Mouse (Mus musculus) forebrain, embryonic 13.5 days (tissue): ENCODE measurements around the gene Mafg. TPM values are rescaled to one million over a fixed set of nuclear protein-coding genes. Genes with fewer than 3 reads are reported as not detected.

Source experiments
- ATAC-seq: fragments of 200-750 bp; cut with Nextera tagmentation; 2 replicates; pipeline ENCODE4 v1.8.0; 2017
- H3K27ac ChIP-seq: fragments of 300-500 bp; sonication (generic); 2 replicates; pipeline ENCODE4 v1.5.1; 2015; ENCODE audit warnings: inconsistent platforms, mild to moderate bottlenecking, moderate library complexity
- H3K27me3 ChIP-seq: fragments of 300-500 bp; sonication (generic); 2 replicates; pipeline ENCODE4 v1.6.1; 2015; ENCODE audit warnings: mild to moderate bottlenecking, inconsistent platforms
- H3K36me3 ChIP-seq: fragments of 300-500 bp; sonication (generic); 2 replicates; pipeline ENCODE4 v1.6.1; 2015; ENCODE audit warnings: mild to moderate bottlenecking, inconsistent platforms; ENCODE audit not compliant: poor library complexity, severe bottlenecking
- H3K4me1 ChIP-seq: fragments of 300-500 bp; sonication (generic); 2 replicates; pipeline ENCODE4 v1.6.1; 2015; ENCODE audit warnings: inconsistent platforms
- H3K4me2 ChIP-seq: fragments of 300-500 bp; sonication (generic); 2 replicates; pipeline ENCODE4 v1.6.1; 2015; ENCODE audit warnings: inconsistent platforms, mild to moderate bottlenecking, moderate library complexity
- H3K4me3 ChIP-seq: fragments of 300-500 bp; sonication (generic); 2 replicates; pipeline ENCODE4 v1.5.1; 2015; ENCODE audit warnings: mild to moderate bottlenecking, inconsistent platforms
- H3K9ac ChIP-seq: fragments of 300-500 bp; sonication (generic); 2 replicates; pipeline ENCODE4 v1.6.1; 2015; ENCODE audit warnings: mild to moderate bottlenecking, inconsistent platforms
- H3K9me3 ChIP-seq: fragments of 300-500 bp; sonication (generic); replicated peaks from 2 replicates; pipeline ENCODE4 v1.6.1; 2016; ENCODE audit warnings: inconsistent platforms
- WGBS: fragments of 180-500 bp; shearing (Covaris S2); methylation state at CpG from one replicate; pipeline ENCODE4 v1.1.7; 2015; 5-methylcytosine and 5-hydroxymethylcytosine counted together
- polyA plus RNA-seq: library from polyadenylated mRNA; unstranded; fragments of >200 nt; fragmentation: Nextera tagmentation; extraction: Ambion mirVana; gene quantifications from 2 replicates; pipeline ENCODE4 v1.2.1, GENCODE M21; 2015

Mafg gene
- polyA plus RNA-seq, 1 experiment from 2014 or later: 24.1 TPM

DNA sequence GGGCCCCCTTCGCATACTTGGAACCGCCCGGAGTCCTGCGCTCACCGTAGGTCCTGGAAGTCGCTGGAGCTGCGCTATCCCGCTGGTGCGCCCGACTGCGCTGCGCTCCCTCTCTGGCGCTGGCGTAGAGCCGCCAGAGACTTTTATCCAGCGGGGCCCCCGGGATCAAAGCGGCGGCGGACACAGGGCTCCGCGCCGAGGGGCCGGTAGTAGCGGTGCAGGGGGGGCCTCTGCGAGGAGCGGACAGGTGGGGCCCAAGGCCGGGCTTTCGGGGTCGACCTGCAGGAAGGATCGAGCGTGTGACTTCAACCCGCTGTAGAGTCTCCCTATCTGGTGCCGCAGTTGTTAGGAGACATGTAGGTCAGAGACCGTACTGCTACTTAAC, 27.7 kb upstream of the Mafg start, which contains the start of gene Notum:
Gene Notum (minus strand): TSS at position 100 of the 385 bp plus-strand sequence.
- H3K4me1 ChIP-seq: peaks cover 21% of the 10 kb centered on the region
- H3K4me3 ChIP-seq: peak within 1 kb of the TSS; percentile 40
- WGBS: under 1% methylated on average over 35 of the region's 35 CpGs
- H3K9ac ChIP-seq: peak within 1 kb of the TSS; percentile 30; the same call in 1 of the 2 replicates
- H3K9me3 ChIP-seq: no peaks in the 10 kb centered on the region
- no peak for ATAC-seq
- peaks cover 86% of the 10 kb centered on the region for H3K27me3 ChIP-seq
- H3K36me3 ChIP-seq: no peaks in the 10 kb centered on the region
- H3K27ac ChIP-seq: no peak within 1 kb of the TSS
- peak within 1 kb of the TSS; percentile 64 for H3K4me2 ChIP-seq

DNA sequence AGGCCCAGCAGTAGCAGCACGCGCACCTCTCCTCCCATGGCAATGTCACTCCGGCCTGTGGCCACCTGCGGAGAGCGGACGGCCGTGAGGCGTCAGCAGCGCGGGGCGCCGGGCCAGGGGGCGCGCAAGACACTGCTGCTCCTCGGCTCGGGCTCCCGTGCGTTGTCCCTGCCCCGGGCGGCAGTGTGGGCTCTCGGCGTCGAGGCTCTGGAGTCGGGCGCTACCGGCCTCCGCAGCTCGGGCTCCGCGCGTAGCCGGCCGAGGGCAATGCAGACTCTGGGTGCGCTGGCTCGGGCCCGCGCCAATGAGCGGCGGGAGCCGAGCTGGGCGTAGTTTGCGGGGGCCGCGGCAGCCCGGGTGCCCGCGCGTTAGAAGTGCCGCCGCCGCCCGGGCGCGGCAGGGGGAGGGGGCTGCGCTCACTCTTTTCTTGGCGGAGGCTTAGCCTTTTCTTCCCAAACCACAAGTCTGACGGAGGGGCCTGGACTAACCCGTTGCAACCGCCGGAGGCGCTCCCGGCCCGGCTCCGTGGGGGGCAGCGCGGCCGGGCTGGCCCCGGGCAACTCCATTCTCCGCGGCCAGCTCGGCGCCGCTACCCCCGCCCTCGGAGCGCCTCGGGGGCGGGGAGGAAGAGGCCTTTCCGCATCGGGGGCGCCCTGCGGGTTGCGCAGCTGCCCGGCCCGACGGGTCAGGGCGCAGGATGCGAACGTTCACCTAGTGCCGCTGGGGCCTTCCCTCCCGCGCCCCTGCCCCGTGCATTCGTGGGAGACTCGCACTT, 27.1 kb upstream of the Mafg start:
- peak; percentile 57 for ATAC-seq
- H3K4me1 ChIP-seq: peaks cover 21% of the 10 kb centered on the region
- H3K27me3 ChIP-seq: peaks cover 91% of the 10 kb centered on the region
- peak overlapping the region; percentile 64 for H3K4me2 ChIP-seq
- H3K4me3 ChIP-seq: peak overlapping the region; percentile 40
- under 1% methylated on average over 71 of the region's 95 CpGs for WGBS
- H3K36me3 ChIP-seq: no peaks in the 10 kb centered on the region
- H3K9ac ChIP-seq: peak overlapping the region; percentile 30; the same call in 1 of the 2 replicates
- H3K9me3 ChIP-seq: no peaks in the 10 kb centered on the region
- no peak overlapping the region for H3K27ac ChIP-seq

DNA sequence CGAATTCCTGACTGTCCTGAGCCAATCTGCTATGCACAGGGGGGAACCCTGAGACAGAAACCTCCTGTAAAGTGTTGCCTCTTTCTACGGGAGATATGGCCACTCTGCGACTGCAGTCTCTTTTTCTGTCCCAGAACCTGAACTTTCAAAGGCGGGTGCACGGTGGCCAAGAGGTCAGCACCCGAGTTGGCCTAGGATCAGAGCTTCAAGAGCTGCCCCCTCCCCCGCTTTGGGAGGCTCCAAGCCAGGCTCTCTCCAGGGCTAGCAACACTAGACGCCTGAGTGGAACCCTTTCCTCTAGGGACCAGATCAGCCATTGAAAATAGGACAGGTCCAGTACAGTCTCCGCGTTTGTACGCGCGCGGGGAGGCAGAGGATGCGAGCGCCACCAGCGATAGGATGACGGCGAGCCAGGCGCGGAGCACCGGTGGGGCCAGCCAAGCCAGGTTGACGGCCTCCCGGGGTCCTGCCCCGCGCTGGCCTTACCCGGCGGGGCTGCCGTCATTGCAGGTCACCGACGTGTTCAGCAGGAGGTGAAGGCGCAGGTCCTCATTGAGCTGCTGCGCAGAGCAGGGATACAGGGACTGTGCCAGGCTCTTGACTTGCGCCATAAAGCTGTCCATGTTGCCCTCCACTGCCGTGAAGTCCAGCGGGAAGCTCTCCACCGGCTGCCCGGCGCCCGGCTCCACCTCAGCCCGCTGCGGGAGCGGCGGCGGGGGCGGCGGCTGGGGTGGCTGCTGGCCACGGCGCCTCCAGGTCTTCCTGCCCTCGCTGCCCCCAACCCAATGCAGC, 26.3 kb upstream of the Mafg start:
- Histone ChIP-seq H3K4me3 (peak overlapping the region; percentile 40), H3K4me1 (peaks cover 21% of the 10 kb centered on the region), H3K4me2 (peak overlapping the region; percentile 64), H3K9ac (peak overlapping the region; percentile 30; the same call in 1 of the 2 replicates), H3K9me3 (no peaks in the 10 kb centered on the region), H3K27ac (no peak overlapping the region), H3K36me3 (no peaks in the 10 kb centered on the region), H3K27me3 (peaks cover 90% of the 10 kb centered on the region)
- ATAC-seq: no peak
- 1% methylated on average over 46 of the region's 50 CpGs for WGBS

DNA sequence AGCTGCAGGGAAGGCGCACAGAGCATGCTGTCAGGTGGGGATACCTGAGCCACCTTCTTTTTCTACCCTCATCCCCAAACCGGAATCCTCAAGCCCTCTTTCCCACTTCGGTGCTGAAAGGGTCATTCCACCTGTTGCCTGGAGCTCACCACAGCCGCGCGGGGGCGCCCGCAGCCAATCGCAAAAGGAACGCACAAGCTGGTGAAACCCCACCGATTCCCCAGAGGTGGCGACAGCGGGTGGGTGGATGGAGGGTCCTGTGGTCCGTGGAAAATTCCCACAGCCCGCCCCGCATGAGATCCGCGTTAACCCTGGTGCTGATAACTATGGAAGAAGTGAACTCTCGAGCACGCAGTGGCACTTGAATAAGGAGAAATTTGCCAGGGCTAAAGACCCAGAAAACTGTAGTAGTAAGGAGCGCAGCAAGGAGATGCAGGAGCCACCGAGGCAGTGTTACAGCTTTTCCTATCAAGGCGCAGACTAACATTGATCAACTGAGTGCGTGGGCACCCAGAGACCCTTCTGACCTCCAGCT, 25.5 kb upstream of the Mafg start:
- no peak for ATAC-seq
- Histone ChIP-seq H3K27me3 (peaks cover 87% of the 10 kb centered on the region), H3K27ac (no peak overlapping the region), H3K4me1 (peaks cover 21% of the 10 kb centered on the region), H3K9me3 (no peaks in the 10 kb centered on the region), H3K4me3 (no peak overlapping the region), H3K36me3 (no peaks in the 10 kb centered on the region), H3K4me2 (peak overlapping the region; percentile 27; the same call in 1 of the 2 replicates), H3K9ac (no peak overlapping the region)
- WGBS: 4% methylated on average over 24 of the region's 24 CpGs

DNA sequence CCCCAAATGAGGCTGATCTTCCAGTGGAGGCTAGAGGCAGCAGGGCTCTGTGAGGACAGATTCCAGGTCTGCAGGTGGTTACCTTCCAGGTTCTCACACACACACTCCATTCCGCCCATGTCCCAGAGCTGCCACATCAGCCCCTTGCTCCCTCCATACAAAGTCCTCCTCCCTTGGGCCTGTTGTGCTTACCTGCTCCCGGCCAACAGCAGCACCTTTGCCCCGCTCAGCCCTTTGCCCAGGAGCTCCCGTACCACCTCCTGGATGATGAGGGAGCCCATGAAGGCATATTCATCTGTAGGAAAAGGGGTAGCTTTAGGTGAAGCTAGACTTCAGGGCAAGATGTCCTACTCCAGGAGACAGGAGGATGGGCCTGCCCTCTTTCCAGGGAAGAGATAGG, 23.9 kb upstream of the Mafg start:
- H3K27me3 ChIP-seq: peaks cover 71% of the 10 kb centered on the region
- H3K27ac ChIP-seq: no peak overlapping the region
- no peaks in the 10 kb centered on the region for H3K9me3 ChIP-seq
- H3K4me3 ChIP-seq: no peak overlapping the region
- WGBS: 89% methylated on average over 4 of the region's 4 CpGs
- no peak for ATAC-seq
- H3K4me2 ChIP-seq: no peak overlapping the region
- H3K4me1 ChIP-seq: peaks cover 21% of the 10 kb centered on the region
- no peaks in the 10 kb centered on the region for H3K36me3 ChIP-seq
- H3K9ac ChIP-seq: no peak overlapping the region

DNA sequence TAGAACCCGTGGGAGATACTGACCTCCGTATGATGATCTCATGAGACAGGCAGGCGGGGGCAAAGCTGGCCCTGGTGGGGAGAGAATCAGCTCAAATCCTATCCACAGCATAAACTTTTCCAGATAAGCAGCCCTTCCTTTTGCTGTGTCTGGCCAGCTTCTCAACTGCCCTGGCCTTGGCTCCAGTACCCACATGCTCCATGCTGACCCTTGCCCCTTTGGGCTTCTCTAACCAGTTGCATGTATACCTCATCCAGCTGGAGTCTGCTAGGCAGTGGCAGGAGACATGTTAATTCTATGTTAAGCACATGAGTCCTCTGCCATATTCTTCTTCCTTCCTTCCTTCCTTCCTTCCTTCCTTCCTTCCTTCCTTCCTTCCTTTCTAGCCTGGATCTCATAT, 21.3 kb upstream of the Mafg start:
- Histone ChIP-seq H3K36me3 (no peaks in the 10 kb centered on the region), H3K4me3 (no peak overlapping the region), H3K4me2 (no peak overlapping the region), H3K27ac (no peak overlapping the region), H3K9ac (no peak overlapping the region), H3K9me3 (no peaks in the 10 kb centered on the region), H3K27me3 (peaks cover 45% of the 10 kb centered on the region), H3K4me1 (peaks cover 4% of the 10 kb centered on the region)
- WGBS: 83% methylated on average over 3 of the region's 3 CpGs
- ATAC-seq: no peak

DNA sequence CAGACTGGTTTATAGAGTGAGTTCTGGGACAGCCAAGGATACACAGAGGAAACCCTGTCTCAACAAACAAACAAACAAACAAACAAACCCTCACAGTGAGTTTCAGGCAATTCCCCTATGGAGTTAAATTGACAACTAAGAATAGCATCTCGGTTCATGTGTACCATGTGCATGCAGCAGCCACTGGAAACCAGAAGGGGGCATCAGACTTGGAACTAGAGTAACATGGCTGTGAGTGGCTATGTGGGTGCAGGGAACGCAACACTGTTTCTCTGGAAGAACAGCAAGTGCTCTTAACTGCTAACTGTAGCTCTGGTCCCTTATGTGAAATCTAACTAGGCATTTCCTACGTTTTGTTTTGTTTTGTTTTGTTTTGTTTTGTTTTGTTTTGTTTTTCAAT, 18.5 kb upstream of the Mafg start:
- WGBS: 69% methylated on average over 3 of the region's 3 CpGs
- H3K9ac ChIP-seq: no peak overlapping the region
- no peaks in the 10 kb centered on the region for H3K9me3 ChIP-seq
- no peak overlapping the region for H3K4me2 ChIP-seq
- no peaks in the 10 kb centered on the region for H3K36me3 ChIP-seq
- H3K27ac ChIP-seq: no peak overlapping the region
- no peak overlapping the region for H3K4me3 ChIP-seq
- ATAC-seq: no peak
- H3K4me1 ChIP-seq: peaks cover 7% of the 10 kb centered on the region
- H3K27me3 ChIP-seq: peaks cover 31% of the 10 kb centered on the region

DNA sequence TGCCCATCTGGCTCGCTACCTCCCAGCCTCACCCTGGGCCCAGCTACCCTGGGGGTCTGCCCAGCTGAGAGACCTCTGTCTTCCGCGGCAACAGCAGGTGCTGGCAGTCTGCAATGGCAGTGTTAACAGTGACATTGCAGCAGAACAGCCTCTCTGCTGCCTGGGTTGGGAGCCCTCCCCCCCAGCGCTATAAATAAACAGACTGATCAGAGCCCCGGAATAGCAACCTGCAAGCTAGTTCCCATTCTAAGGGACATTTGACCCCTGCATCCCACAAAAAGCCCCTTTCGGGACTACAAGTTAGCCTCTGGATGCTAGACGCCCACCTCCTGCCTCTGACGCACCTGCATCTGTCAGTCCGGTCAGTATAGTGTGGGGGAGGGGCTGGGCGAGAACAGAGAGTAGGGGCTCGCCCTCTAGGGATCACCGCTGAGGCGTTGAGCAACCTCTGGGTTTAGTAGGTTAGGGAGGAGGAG, 14.6 kb upstream of the Mafg start, which contains the start of gene Myadml2:
Gene Myadml2 (minus strand): TSS at position 158 of the 476 bp plus-strand sequence.
- Histone ChIP-seq H3K27ac (no peak within 1 kb of the TSS), H3K4me2 (peak within 1 kb of the TSS; percentile 45), H3K36me3 (no peaks in the 10 kb centered on the region), H3K4me3 (no peak within 1 kb of the TSS; the same call in 1 of the 2 replicates), H3K4me1 (peaks cover 15% of the 10 kb centered on the region), H3K9ac (peak within 1 kb of the TSS; percentile 48), H3K27me3 (peaks cover 17% of the 10 kb centered on the region), H3K9me3 (no peaks in the 10 kb centered on the region)
- 7% methylated on average over 13 of the region's 13 CpGs for WGBS
- no peak for ATAC-seq

DNA sequence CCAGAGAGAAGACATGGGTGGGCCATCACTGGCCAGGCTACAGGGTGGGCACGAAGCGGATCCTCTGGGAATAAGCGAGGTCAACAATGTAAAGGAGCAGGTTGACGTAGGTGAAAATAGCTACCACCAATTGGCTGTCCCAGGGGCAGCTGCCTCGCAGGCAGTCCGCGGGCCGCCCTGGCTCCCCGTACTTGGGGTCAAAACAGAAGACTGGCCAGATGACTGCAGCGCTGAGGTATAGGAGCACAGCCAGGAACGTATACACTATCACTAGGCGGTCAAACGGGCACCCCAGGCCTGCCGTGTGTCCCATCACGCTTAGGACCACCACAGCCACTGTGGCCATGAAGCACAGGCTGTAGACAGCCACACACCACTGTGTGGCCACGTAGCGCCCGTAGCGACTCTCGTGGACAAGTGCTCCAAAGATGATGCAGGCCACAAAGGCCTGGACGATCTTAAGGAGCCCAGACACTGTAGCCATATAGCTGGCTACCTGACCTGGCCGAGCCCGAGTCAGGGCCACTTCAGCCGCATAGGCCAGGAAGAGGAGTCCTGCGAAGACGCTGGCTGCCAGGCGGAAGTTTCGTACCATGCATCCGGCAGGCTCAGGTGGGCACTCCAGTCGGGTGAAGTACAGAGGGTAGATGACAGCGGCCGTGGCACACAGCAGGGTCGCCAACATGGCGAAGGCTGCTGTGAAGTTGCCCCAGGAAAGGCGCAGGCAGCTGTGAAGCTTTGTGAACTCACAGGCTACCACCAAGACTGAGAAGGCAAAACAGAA, 13.8 kb upstream of the Mafg start:
- WGBS: 84% methylated on average over 35 of the region's 35 CpGs
- Histone ChIP-seq H3K4me1 (peaks cover 22% of the 10 kb centered on the region), H3K9me3 (no peaks in the 10 kb centered on the region), H3K4me3 (no peak overlapping the region), H3K4me2 (no peak overlapping the region), H3K27ac (no peak overlapping the region), H3K36me3 (no peaks in the 10 kb centered on the region), H3K9ac (no peak overlapping the region), H3K27me3 (peaks cover 20% of the 10 kb centered on the region)
- ATAC-seq: no peak

DNA sequence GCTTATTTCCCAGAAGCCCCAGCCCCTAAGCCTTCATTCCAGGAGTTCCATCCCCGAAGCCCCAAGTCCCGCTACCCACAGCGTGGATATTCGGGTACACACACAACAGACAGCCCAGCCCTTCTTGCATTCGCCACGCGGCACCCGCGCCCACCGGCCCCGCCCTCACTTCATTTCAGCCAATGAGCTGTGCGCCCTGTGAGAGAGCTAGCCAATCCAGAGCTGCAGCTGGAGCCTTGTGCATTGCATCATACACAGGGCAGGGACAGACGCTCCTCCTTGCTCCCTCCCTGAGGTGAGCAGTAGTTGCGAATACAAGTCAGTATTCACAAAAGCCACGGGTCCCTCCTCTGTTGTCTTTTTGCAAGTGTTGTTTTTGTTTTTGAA, 10.2 kb upstream of the Mafg start, which contains the start of gene Pycr1:
Gene Pycr1 (minus strand): TSS at position 169 of the 387 bp plus-strand sequence.
- 0% methylated on average over 15 of the region's 15 CpGs for WGBS
- Histone ChIP-seq H3K27me3 (peaks cover 26% of the 10 kb centered on the region), H3K36me3 (no peaks in the 10 kb centered on the region), H3K9me3 (no peaks in the 10 kb centered on the region), H3K9ac (peak within 1 kb of the TSS; percentile 81), H3K4me1 (peaks cover 22% of the 10 kb centered on the region), H3K4me3 (peak within 1 kb of the TSS; percentile 50), H3K27ac (peak within 1 kb of the TSS; percentile 44; the same call in 1 of the 2 replicates), H3K4me2 (peak within 1 kb of the TSS; percentile 87)
- ATAC-seq: peak; percentile 100

DNA sequence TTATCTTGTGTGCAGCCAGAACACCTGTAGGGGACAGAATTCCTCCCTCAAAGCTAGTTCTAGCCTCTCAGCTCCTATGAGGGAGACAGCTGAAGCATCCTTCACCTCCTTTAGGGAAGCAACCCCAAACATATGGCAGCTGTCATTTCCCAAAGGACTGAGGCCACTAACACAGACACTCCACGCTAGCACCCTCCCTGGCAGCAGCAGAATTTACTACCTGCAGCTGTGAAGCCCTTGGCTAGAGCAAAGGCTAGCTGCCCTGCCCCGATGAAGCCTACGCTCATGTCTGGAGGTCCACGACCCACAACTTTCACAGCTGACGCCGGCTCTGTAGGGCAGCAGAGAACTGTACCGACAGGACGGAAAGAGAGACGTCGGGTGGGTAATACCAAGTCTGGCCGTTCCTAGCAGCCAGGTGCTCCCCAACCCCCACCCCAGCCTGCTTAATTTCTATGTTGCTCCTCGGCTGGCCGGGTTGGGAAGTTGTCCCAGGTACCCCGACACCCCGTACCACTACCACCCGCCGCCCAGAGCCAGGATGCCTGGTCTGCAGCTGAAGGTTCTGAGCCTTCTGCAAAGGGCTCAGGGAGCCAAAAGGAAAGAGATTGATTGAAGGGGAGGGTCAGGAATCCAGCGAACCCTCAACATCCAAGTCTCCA, 9.7 kb upstream of the Mafg start:
- Histone ChIP-seq H3K4me2 (peak overlapping the region; percentile 87), H3K27me3 (peaks cover 23% of the 10 kb centered on the region), H3K9me3 (no peaks in the 10 kb centered on the region), H3K4me1 (peaks cover 20% of the 10 kb centered on the region), H3K4me3 (peak overlapping the region; percentile 50), H3K27ac (peak overlapping the region; percentile 44; the same call in 1 of the 2 replicates), H3K36me3 (no peaks in the 10 kb centered on the region), H3K9ac (peak overlapping the region; percentile 81)
- 3% methylated on average over 18 of the region's 18 CpGs for WGBS
- peak; percentile 52; the same call in 1 of the 2 replicates for ATAC-seq
